Mouse (Mus musculus): ENCODE results near the gene Rab8b.

- TF ChIP-seq CTCF (IDR thresholded peaks at IDR 0.05; ENCODE audit: low read depth, low read length) (no peak), POLR2A (IDR thresholded peaks at IDR 0.05; ENCODE audit: extremely low read depth, insufficient read depth, low read length) (no peak)
Observed at GRCm38 (mm10) chr9:66899526-66899925, 20.0 kb downstream of the Rab8b start.

All from liver, adult 2 months (tissue).